Mouse (Mus musculus): Measurements from ENCODE around the gene Edc3.

DNA sequence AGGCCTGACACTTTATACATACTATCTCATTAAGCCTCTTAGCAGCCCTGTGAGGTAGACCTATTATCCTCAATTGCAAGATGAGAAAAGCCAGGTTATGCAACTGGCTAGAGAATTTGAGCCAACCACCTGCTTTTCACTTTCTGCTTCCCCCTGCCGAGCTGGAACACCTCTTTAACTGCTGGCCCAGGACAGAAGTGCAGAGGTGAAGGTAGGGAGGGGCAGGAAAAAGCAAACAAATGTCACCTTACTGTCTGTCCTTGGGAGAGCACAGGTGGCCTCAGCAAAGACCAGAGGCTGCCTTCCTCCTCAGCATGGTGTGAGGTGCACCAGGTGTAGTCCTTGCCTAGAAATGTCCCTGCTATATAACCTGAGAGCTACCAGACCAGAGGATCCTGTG, 40.1 kb upstream of the Edc3 start:
- TF ChIP-seq MAFK (IDR thresholded peaks at IDR 0.05; ENCODE audit: insufficient read depth, low read depth, low read length) (no peak), HCFC1 (IDR thresholded peaks at IDR 0.05; ENCODE audit: borderline replicate concordance, insufficient read depth, low read length) (no peak)

Measured in ES-E14 (cell line).